Mouse (Mus musculus) lung, adult 2 months (tissue): ENCODE data around the gene Satb1.

Source experiments
- CTCF ChIP-seq: fragments of 200-500 bp; IDR thresholded peaks from 2 replicates; pipeline ENCODE4 v1.5.1; 2011; ENCODE audit warnings: mild to moderate bottlenecking, low read length, control low read depth; ENCODE audit not compliant: insufficient read depth
- POLR2A ChIP-seq: fragments of 200-500 bp; IDR thresholded peaks from 2 replicates; pipeline ENCODE4 v1.6.1; 2011; ENCODE audit warnings: low read depth, mild to moderate bottlenecking, control low read depth, low read length, borderline replicate concordance; ENCODE audit errors: extremely low read depth

DNA sequence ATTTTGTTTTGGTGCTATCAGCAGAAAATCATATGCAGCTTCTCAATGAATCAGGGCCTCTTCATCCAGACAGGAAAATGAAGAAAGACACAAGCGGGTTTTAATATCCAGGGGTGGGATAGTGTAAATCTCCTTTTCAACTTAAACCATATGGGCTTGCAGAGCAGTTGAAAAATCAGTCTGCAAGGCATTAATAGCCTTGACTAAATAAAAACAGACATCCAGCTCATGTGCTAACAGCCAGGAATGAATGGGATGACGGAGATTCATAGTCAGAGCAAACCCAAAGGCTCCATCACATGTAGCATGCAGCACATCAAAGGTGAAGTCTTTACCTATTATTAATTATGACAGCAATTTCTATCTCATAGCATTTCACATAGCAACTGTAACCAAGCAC lies 142.6 kb downstream of the Satb1 start:
- TF ChIP-seq CTCF (no peak), POLR2A (no peak)
